ENCODE assay signal across 8 mouse cellular contexts in the genomic region with DNA sequence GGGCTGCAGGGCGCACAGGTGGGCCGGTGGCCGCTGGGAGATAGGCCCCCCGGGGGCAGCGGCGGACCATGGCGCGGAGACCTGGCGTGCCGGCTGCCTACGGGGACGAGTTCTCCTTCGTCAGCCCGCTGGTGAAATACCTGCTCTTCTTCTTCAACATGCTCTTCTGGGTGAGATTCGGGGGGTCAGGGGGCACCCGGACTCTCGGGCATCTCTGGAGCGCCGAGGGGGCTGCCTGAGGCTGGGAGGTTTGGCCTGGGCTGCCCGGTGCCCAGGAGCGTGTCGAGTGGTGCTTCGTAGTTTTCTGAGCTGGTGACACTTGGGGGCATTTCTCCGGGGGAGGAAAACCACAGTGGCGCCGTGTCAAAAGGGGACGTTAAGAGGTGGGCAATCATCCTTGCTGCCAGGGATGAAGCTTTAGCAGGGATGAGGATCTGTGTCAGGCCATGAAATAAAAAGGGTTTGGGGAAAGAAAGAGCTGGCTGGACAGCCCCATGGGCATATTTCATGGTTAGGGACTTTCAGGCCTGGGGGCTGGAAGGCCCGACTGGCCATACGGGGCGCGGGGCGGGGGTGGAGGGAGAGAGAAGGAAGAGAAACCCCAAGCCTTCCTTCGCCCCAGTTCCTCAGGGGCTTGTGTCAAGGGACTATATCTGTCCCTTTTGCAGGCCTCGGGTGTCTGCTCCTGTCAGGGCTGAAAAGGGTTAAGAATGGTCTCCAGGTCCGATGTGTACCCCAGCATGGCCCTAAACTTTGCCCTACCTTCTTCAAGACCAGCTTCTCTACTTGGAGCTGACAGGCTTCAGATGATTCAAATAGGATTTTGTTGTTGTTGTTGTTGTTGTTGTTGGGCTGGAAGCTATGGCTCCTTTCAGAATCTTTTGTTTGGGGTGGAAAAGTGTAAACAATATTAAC. TPM values are rescaled to one million over a fixed set of nuclear protein-coding genes. Genes with fewer than 3 reads are reported as not detected.
DNase-seq lines count a peak whose midpoint lies in the region; ATAC-seq and TF ChIP-seq lines count a peak whose summit lies in the region.

No protein-coding gene starts in this region.

- peak overlapping the region; percentile 86 for H3K9ac ChIP-seq in midbrain, embryonic 11.5 days (ENCODE audit: low read length)

- ATAC-seq in midbrain, embryonic 11.5 days (ENCODE audit: low FRiP score) = peak; percentile 51
- ATAC-seq in megakaryocyte progenitor cell, adult 5-6 weeks (replicated peaks; ENCODE audit: poor library complexity) = no peak

- peak overlapping the region; percentile 75 for H3K4me3 ChIP-seq in layer of hippocampus, adult 2 months
- peak overlapping the region; percentile 58 for H3K4me3 ChIP-seq in brown adipose tissue, adult 24 weeks (ENCODE audit: insufficient read depth, low read depth, low read length)
- peak overlapping the region; percentile 91 for H3K4me3 ChIP-seq in hindbrain, embryonic 10.5 days
- peak overlapping the region; percentile 88 for H3K4me3 ChIP-seq in midbrain, embryonic 11.5 days (ENCODE audit: low read depth, low read length)

- no peak for TF ChIP-seq CTCF in layer of hippocampus, adult 2 months (conservative IDR thresholded peaks at IDR 0.05)

- H3K36me3 ChIP-seq in hindbrain, embryonic 10.5 days = no peaks in the 10 kb centered on the region
- no peaks in the 10 kb centered on the region for H3K36me3 ChIP-seq in midbrain, embryonic 11.5 days (ENCODE audit: control insufficient read depth, insufficient read depth, low read length)

- no peaks in the 10 kb centered on the region for H3K4me1 ChIP-seq in brown adipose tissue, adult 24 weeks (ENCODE audit: control insufficient read depth, insufficient read depth, insufficient read length, low read length)
- peaks cover 20% of the 10 kb centered on the region for H3K4me1 ChIP-seq in hindbrain, embryonic 10.5 days (replicated peaks)
- peaks cover 10% of the 10 kb centered on the region for H3K4me1 ChIP-seq in midbrain, embryonic 11.5 days (ENCODE audit: control insufficient read depth, insufficient read depth, low read length)

- H3K27me3 ChIP-seq in hindbrain, embryonic 10.5 days (ENCODE audit: insufficient read depth, poor library complexity, severe bottlenecking) = peaks cover 61% of the 10 kb centered on the region
- no peaks in the 10 kb centered on the region; the same call in 1 of the 2 replicates for H3K27me3 ChIP-seq in midbrain, embryonic 11.5 days (ENCODE audit: control insufficient read depth, insufficient read depth, low read length)

- peak overlapping the region; percentile 84 for H3K27ac ChIP-seq in layer of hippocampus, adult 2 months
- no peak overlapping the region for H3K27ac ChIP-seq in brown adipose tissue, adult 24 weeks (replicated peaks; ENCODE audit: low read depth, low read length)
- peak overlapping the region; percentile 89 for H3K27ac ChIP-seq in hindbrain, embryonic 10.5 days
- H3K27ac ChIP-seq in midbrain, embryonic 11.5 days (ENCODE audit: low read depth, low read length) = no peak overlapping the region

- WGBS in hindbrain, embryonic 10.5 days = 4% methylated on average over 35 of the region's 35 CpGs
- WGBS in midbrain, embryonic 11.5 days = under 1% methylated on average over 35 of the region's 35 CpGs

- peak overlapping the region; percentile 97 for H3K4me2 ChIP-seq in midbrain, embryonic 11.5 days

- no peak for DNase-seq in layer of hippocampus, adult 2 months (ENCODE audit: low spot score in 2 of 2)
- no peak for DNase-seq in layer of hippocampus, adult 9-10 months (ENCODE audit: low spot score)
- DNase-seq in hindbrain, embryonic 10.5 days (ENCODE audit: low spot score) = peak; percentile 22
- DNase-seq in midbrain, embryonic 11.5 days (ENCODE audit: low spot score, missing footprints) = peak; percentile 92
- DNase-seq in urinary bladder, adult 18-20 months (ENCODE audit: low spot score in 2 of 2) = no peak
- no peak for DNase-seq in cerebellum, adult 8-10 months

- H3K9me3 ChIP-seq in hindbrain, embryonic 10.5 days = no peaks in the 10 kb centered on the region
- no peaks in the 10 kb centered on the region for H3K9me3 ChIP-seq in midbrain, embryonic 11.5 days (ENCODE audit: control insufficient read depth, low read length)

RNA-seq across cellular contexts. Expression of a gene that starts 0.6 kb away (rescaled TPM):
- total RNA-seq in layer of hippocampus, adult 2 months (2021) = 10 to 100 TPM; 31.7 to 34.8 TPM
- polyA plus RNA-seq in brown adipose tissue, adult 24 weeks (2012; ENCODE audit: insufficient read depth, insufficient read length, missing spikeins) = 0.67 TPM in 1 of 2 replicates, not detected in the other
- polyA plus RNA-seq in hindbrain, embryonic 10.5 days (2016; fragmentation: Nextera tagmentation; extraction: Ambion mirVana) = 9.7 and 9.9 TPM in 2 replicates
- polyA plus RNA-seq in midbrain, embryonic 11.5 days (2014; fragmentation: Nextera tagmentation; extraction: Ambion mirVana) = 4.9 and 6.8 TPM in 2 replicates
- total RNA-seq in megakaryocyte progenitor cell, adult 5-6 weeks (2015) = 4.6 and 5.4 TPM in 2 replicates
- 3.7 and 5.8 TPM in 2 replicates for total RNA-seq in megakaryocyte progenitor cell, adult 5-6 weeks (2017)

RNA-seq across cellular contexts. Expression of a gene that starts 40.7 kb away (rescaled TPM):
- 10 to 100 TPM; 16.5 to 18.5 TPM for total RNA-seq in layer of hippocampus, adult 2 months (2021)
- 7.6 and 8.8 TPM in 2 replicates for polyA plus RNA-seq in brown adipose tissue, adult 24 weeks (2012; ENCODE audit: insufficient read depth, insufficient read length, missing spikeins)
- 50.3 and 50.4 TPM in 2 replicates for polyA plus RNA-seq in hindbrain, embryonic 10.5 days (2016; fragmentation: Nextera tagmentation; extraction: Ambion mirVana)
- 38.6 and 44.5 TPM in 2 replicates for polyA plus RNA-seq in midbrain, embryonic 11.5 days (2014; fragmentation: Nextera tagmentation; extraction: Ambion mirVana)
- 25.5 and 33.6 TPM in 2 replicates for total RNA-seq in megakaryocyte progenitor cell, adult 5-6 weeks (2015)
- total RNA-seq in megakaryocyte progenitor cell, adult 5-6 weeks (2017) = 16.4 and 19.9 TPM in 2 replicates

Comparison
In these comparisons a context has a peak if more than half of its experiments do, and no peak if none do; other contexts are left out.
1. DNase-seq: peak in hindbrain, embryonic 10.5 days (single experiment) and midbrain, embryonic 11.5 days (single experiment); none in layer of hippocampus, adult 2 months (0 of 2), layer of hippocampus, adult 9-10 months (single experiment), urinary bladder, adult 18-20 months (0 of 2) and cerebellum, adult 8-10 months (single experiment).
2. H3K27ac ChIP-seq: peak in layer of hippocampus, adult 2 months (single experiment) and hindbrain, embryonic 10.5 days (single experiment); none in brown adipose tissue, adult 24 weeks (single experiment) and midbrain, embryonic 11.5 days (single experiment).
3. Peak in every context shown above with its lines, with median percentiles within 50 percentile points of each other: H3K4me3 ChIP-seq.